Mouse (Mus musculus) right cerebral cortex, adult 2 months (tissue): Measurements from ENCODE around the gene Cdca7l.
A peak's percentile ranks its signal among the peaks of the same experiment; 100 is the strongest.
"Not testable (repeated sequence)": the region's sequence is repeated elsewhere in the genome, so short reads cannot be mapped to it uniquely, and the experiment has no call there.

Source experiments
- DNase-seq, 2 experiments: peaks; one replicate each; pipeline ENCODE4 v3.0.0; 2021 to 2022; ENCODE audit warnings: low spot score in 2 of 2

The Cdca7l gene

GRCm38 (mm10) chr12:117861249-117861648 lies 57.2 kb downstream of the Cdca7l start:
- DNase-seq = no peak

GRCm38 (mm10) chr12:117862655-117863054 lies 58.6 kb downstream of the Cdca7l start:
- DNase-seq = no peak

DNA sequence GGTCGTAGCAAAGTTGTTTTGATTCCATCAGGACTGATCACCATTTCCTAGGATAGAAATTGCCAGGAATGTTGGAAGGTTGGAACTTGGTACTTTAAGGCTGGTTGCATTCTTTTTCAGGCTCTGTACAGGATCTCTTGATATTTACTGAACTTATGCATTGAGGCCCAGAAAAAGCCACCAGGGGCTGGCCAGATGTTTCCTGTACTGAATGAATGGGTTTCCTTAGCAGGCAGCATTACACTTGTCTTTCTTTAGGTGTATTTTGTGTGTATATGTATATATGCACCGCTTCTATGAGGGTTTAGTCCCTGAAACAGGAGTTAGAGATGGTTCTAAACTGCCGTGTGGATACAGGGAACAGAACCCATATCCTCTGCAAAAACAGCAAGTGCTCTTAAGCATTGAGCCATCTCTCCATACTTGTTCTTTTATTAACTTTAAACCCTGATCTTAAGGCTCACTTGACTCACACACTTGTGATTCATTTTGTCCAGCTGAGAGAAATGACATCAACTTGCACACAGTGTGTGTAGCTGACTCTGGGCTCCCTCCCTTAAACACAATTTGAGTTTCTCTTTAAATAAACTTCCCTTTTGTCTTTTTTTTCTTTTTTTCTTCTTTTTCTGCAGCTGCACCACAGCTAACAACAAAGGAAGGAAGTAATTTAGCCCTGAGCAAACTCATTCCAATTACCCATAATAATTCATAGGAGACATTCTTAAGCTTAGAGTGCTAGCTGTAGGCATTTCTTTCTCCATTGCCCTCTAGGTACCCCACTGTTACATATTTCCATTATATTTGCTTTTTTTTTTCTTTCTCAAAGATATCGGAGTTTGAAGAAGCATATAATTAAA lies 63.8 kb downstream of the Cdca7l start:
- DNase-seq = no peak

GRCm38 (mm10) chr12:117872265-117872664 lies 68.2 kb downstream of the Cdca7l start:
- DNase-seq = no peak

DNA sequence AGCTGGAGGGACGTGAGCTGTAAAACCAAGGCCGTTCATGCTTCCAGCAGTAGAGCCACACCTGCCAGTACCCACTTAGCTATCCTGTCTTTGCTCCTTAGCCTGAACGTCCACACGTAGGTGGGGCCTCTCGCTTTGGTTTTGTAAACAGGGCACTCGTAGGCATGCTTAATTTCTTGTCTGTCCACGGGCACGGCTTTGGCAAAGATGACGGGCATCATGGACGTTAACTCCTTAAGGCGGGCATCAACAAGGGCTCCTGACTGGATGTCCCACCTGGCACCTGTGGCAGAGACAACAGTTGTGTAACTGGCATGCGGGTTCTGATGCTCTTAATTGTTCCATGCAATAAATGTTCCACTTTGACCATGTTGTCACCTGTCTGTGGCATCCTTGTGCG lies 74.3 kb downstream of the Cdca7l start:
- no peak for DNase-seq

GRCm38 (mm10) chr12:117884627-117885026 lies 80.5 kb downstream of the Cdca7l start:
- DNase-seq = no peak

- no peak for DNase-seq
These were observed 83.3 kb downstream of the Cdca7l start for GRCm38 (mm10) chr12:117887422-117887821.

DNA sequence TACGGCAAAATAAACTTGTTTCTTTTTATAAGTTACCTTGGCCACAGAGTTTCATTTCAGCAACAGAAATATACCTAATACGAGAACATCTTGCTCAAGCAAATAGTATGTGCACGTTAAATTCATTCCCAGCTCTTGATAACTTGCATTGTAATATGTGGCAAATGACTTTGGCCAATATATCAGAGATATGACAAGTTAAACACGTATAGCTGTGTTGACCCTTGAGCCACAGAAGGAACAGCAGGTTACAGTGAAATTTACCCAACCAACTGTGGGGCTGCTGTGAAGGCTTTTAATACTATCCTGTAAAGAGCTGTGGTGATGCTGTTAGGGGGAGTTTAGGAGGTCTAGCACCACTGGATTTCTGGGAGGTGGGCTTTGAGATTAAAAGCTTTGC lies 96.7 kb downstream of the Cdca7l start:
- DNase-seq = not testable (repeated sequence)

GRCm38 (mm10) chr12:117901352-117901751 lies 97.3 kb downstream of the Cdca7l start:
- DNase-seq = not testable (repeated sequence)

DNA sequence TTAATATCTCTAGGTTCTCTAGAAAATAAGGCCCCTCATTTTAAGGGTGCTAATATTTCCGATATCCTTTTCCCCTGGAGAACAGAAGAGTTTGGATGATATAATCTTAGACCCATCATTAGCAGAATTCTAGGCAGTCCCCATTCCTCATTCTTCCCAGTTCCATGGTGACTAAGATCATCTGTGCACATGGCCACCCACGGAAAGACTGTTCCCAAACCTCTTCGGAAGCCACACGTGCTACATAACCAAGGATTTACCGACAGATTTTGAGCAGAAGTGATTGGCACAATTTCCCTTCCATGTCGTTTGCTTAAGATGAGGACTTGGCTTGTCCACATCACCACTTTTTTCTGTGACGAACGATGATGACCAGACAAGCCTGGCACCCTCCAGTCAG lies 99.6 kb downstream of the Cdca7l start:
- peak; percentile 12 to 22 for DNase-seq

DNA sequence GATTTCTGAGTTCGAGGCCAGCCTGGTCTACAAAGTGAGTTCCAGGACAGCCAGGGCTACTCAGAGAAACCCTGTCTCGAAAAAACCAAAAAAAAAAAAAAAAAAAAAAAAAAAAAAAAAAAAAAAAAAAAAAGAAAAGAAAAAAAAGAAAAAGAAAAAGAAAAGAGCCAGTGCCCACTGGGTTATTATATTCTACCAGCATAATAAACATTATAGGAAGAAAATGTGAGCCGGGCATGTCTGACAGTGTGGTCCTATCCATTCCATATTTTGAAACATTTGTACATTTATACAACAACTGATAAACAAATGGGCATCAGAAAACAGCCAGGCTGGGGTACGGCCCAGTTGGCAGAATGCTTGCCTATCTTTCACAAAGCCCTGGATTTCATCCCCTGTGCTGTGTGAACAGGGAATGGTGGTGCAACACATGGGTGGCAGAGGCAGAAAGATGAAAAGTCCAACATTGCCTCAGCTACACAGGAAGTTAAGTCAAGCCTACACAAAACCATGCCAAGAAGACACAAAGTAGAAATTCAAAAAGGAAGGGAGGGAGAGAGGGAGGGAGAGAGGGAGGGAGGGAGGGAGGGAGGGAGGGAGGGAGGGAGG lies 101.2 kb downstream of the Cdca7l start:
- not testable (repeated sequence) for DNase-seq

DNA sequence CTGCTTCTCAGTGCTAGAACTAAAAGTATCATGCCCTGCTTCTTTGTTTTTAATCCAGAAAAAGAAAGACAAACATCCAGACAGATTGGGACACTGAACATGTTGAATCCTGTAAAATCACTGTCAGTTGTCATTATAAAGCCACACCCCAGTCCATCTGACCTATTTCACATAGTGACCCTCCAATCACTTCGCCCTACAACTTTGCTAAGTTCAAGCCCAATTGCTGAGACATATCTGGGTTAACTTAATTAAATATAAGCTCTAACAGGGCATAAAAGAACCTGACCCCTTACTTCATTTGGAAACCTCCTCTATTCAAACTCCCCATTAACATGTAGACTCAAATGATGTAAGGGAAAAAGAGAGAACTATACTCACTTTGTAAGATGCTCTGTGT lies 107.3 kb downstream of the Cdca7l start:
- no peak for DNase-seq

GRCm38 (mm10) chr12:117914613-117915245 lies 110.6 kb downstream of the Cdca7l start:
- DNase-seq = no peak

GRCm38 (mm10) chr12:117915826-117916588 lies 111.9 kb downstream of the Cdca7l start:
- DNase-seq = no peak
